Mouse (Mus musculus) mesoderm, embryonic 11.5 days (tissue): Measurements from ENCODE around the gene Ndufb8.
A peak's percentile ranks its signal among the peaks of the same experiment; 100 is the strongest.

Experiments used
- DNase-seq: peaks from one replicate; pipeline ENCODE4 v3.0.0-alpha.2; 2012; ENCODE audit warnings: low read depth, low spot score

Gene Ndufb8

GRCm38 (mm10) chr19:44554861-44555590 lies at the start of gene Ndufb8:
Gene Ndufb8, minus strand, starts transcription at chr19:44555440.
- DNase-seq, result peak; percentile 95

GRCm38 (mm10) chr19:44594180-44594579 lies 38.9 kb upstream of the Ndufb8 start:
- no peak for DNase-seq

GRCm38 (mm10) chr19:44591638-44592037 lies 36.4 kb upstream of the Ndufb8 start:
- DNase-seq, result no peak

DNA sequence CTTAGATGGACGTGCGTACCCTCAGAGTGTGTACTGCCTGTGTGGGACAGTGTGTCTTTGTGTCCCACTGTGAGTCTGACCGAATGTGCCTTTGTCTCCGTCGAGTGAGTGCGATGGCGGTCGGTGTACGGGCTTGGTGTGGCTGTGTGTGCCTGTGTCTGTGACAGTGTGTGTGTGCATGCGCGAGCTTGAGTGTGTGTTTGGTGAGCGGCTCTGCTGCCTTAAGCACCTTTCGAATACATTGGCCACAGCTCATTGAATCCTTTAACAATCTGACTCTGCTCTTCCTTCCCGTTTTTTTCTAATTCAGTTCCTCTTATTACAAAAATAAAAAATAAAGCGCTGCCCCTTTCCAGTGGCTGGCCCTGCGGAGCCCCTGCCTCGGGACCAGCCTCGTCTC lies 35.8 kb upstream of the Ndufb8 start:
- no peak for DNase-seq

GRCm38 (mm10) chr19:44589591-44590223 lies 34.5 kb upstream of the Ndufb8 start:
- DNase-seq, result no peak

DNA sequence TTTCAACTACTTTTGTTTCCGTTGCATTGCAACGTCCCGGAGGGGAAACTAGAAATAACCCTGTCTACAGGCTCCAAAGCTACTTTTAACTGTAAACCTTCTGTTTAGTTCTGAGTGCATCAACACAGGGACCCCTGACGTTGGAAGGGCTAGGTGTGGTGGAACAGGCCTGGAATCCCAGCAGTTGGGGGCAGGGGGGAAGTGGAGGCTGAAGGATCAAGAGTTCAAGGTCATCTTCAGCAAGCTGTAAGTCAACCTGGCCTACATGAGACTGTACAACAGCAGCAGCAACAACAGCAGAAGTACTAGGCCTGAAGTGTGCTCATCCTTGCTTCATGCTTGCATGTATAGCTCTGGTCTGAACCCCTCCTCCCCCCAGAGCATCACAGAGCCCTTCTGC lies 32.8 kb upstream of the Ndufb8 start:
- DNase-seq, result no peak

DNA sequence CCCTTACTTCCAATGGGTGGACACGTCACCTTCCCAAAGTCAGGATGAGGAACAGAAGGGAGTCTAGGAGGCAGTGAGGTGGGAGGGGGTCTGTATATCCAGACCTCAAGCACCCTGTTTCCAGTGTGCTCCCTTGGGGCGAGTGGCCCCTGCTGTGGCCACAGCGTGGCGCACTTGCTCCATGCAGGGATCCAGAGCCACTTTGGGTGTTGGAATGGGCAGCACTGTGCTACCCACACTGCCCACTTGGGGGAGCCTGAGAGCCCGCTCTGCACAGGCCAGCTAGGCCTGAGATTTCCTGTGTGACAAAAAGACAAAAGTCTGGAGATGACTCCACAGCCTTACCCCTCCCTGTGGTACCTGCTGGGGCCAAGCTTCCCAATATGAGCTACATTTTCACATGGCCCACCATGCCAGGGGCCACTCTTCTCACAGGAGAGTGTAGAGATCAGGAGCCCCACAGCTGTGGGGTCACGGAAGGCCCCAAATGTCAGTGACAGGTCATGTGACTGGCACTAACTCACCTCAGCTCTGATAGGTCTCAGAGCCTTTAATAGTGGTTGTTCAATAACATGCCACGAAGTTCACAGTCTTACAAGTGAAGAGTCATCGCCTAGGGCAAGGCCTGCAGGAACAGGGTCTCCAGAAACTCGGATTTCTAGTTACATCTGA lies 27.5 kb upstream of the Ndufb8 start:
- DNase-seq, result peak; percentile 93

- no peak for DNase-seq
Observed at GRCm38 (mm10) chr19:44582103-44582502, 26.9 kb upstream of the Ndufb8 start.

DNA sequence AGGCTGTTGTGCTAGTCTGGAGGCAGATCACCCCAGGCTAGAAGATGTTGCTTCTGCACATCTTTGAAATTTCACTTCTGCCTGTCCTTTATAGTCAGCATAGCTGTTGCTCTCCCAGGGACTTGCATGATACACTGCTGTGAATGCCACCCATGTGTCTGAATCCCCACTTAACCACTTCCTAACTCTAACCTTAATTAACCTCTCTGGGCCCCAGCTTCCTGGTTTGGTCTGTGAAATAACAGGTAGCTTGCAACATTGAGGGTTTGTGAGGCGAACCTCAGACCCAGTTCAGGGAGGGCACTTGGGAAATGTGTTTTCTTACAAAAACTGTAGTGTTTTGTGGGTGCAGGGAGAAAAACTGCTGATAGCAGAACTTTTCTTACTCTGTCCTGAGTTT lies 22.8 kb upstream of the Ndufb8 start:
- no peak for DNase-seq

DNA sequence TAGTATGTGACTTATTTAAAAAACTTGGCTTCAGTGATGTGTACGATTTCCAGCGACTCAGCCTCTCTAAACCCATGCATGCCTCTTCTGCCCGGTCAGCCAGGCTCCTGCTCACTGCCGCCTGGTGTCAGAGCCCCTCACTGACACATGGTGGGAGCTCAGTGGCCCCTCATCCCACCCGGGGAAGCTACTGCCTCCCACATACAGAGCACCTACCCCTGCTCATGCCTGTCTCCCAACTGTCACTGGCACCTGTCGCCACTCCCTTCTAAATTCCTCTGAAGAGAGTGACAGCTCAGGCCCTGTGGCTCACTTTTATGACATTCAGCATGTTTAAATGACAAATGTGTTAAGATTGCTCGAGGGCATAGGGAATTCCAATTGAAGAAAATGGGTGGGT lies 21.0 kb upstream of the Ndufb8 start:
- DNase-seq, result no peak

DNA sequence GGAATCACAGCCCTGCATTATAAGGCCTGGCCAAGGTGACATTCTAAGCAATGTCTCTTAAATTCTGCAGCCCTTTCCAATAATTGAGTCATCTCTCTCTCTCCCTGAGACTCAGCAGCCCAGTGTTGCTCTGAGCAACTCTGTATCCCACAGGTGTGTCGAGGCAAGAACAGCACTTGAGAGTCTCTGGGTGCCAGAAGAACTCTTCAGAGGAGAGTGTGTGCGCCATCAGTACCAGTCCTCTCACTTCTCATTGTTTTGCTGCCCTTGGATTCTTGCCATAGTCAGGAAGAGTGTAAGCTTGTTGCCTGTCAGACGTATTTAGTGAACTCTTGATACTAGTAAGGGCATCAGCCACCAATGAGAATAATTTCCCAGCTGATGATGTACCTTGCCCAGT lies 12.5 kb upstream of the Ndufb8 start:
- DNase-seq, result no peak

- no peak for DNase-seq
Observed at GRCm38 (mm10) chr19:44564006-44564405, 8.8 kb upstream of the Ndufb8 start.

GRCm38 (mm10) chr19:44562652-44563206 lies 7.5 kb upstream of the Ndufb8 start, which contains the start of gene Hif1an:
Gene Hif1an, plus strand, starts transcription at chr19:44562850.
- DNase-seq, result peak; percentile 97

- DNase-seq, result no peak
Observed at GRCm38 (mm10) chr19:44554490-44554860, 765 bp downstream of the Ndufb8 start.

- DNase-seq, result no peak
Observed at GRCm38 (mm10) chr19:44553286-44553685, 2.0 kb downstream of the Ndufb8 start.

GRCm38 (mm10) chr19:44552731-44553130 lies 2.5 kb downstream of the Ndufb8 start, which contains the start of gene Gm20538:
Gene Gm20538, minus strand, starts transcription at chr19:44552831.
- no peak for DNase-seq

GRCm38 (mm10) chr19:44545321-44546041 lies 9.8 kb downstream of the Ndufb8 start, which contains the start of gene Sec31b:
Gene Sec31b, minus strand, starts transcription at chr19:44545864.
- peak; percentile 33 for DNase-seq

DNA sequence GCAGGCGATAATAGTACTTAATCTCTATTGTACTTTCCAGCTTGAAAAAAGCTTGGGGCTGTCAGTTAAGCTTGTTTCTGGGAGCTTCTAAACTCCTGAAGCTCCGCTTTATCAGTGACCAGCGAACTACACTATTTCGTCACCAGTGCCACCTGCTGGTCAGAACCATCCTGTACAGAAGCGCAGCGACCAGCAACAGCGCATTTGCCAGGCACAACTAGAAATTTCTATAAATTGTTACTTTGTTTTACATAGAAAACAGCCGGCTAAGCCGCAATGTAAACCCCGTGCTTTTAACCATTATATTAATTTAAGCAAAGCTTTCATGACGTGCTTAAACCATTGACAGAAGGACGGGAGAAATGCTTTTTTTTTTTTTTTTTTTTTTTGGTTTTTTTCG lies 10.5 kb downstream of the Ndufb8 start:
- DNase-seq, result peak; percentile 88

DNA sequence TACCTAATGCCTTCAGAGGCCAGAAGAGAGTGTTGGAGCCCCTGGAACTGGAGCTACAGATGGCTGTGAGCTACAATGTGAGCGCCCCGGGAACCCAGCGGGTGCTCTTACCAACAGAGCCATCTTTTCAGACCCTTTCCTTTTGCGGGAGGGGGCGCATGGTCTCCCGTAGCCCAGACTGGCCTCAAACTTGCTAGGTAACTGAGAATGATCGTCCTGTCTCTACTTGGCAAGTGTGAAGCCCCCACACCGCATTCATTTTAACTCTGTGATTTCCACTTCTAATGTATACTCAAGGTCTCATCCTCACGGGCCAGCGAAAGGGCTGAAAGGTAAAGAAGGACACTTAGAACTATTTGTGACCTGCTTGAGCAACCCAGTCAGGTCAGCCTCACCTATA lies 10.9 kb downstream of the Ndufb8 start:
- no peak for DNase-seq

- DNase-seq, result no peak
Observed at GRCm38 (mm10) chr19:44542694-44543178, 12.5 kb downstream of the Ndufb8 start.

DNA sequence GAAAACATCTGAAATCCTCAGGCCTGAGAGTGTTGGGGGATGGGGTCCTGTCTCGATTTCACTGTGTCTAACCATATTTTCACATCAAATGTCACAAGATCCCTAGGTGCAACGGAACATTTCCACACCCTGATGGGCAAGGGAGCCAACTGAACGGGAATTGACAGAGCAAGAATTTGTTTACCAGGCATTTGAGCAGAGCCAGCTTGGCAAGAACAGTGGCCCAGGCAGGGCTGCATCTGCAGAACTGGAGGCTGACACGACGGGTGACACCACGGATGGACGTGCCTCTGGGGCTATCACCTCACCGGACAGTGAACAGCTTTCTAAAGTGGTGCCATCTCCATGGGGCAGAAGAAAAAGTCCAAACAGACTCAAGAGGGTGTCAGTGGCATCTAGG lies 17.8 kb downstream of the Ndufb8 start:
- no peak for DNase-seq
